26 mouse cellular contexts compared by ENCODE assay signal in genomic region chr4:47651521-47651920, GRCm38 (mm10).
DNase-seq lines count a peak whose midpoint lies in the region; ATAC-seq and TF ChIP-seq lines count a peak whose summit lies in the region.
"Had no signal": no experiment of that assay in that cellular context is flagged by ENCODE, and none has a peak within 500 bp of the region (broad histone marks: within the 10 kb centered on the region; RNA-seq: fewer than 3 reads in every experiment).

No protein-coding gene starts in this region.

- no peak overlapping the region for H3K9ac ChIP-seq in intestine, embryonic 14.5 days (ENCODE audit: low read length)
- no peak overlapping the region for H3K9ac ChIP-seq in intestine, postnatal 0 days (ENCODE audit: low read depth, low read length)
- no peak overlapping the region for H3K9ac ChIP-seq in neural tube, embryonic 15.5 days (replicated peaks)
- H3K9ac ChIP-seq: hindbrain, embryonic 15.5 days; midbrain, embryonic 13.5 days had no signal

- peaks cover 2% of the 10 kb centered on the region; the same call in 1 of the 2 replicates for H3K9me3 ChIP-seq in intestine, embryonic 14.5 days (ENCODE audit: control insufficient read depth, low read length)
- H3K9me3 ChIP-seq in intestine, postnatal 0 days (ENCODE audit: control insufficient read depth): no peaks in the 10 kb centered on the region
- no peaks in the 10 kb centered on the region for H3K9me3 ChIP-seq in neural tube, embryonic 15.5 days (replicated peaks)
- H3K9me3 ChIP-seq: hindbrain, embryonic 15.5 days; midbrain, embryonic 13.5 days had no signal

- no peak overlapping the region for H3K4me2 ChIP-seq in intestine, embryonic 14.5 days (ENCODE audit: low read length)
- H3K4me2 ChIP-seq in intestine, postnatal 0 days (replicated peaks; ENCODE audit: low read depth): no peak overlapping the region
- no peak overlapping the region for H3K4me2 ChIP-seq in neural tube, embryonic 15.5 days
- H3K4me2 ChIP-seq: hindbrain, embryonic 15.5 days; midbrain, embryonic 13.5 days had no signal

- H3K36me3 ChIP-seq in intestine, embryonic 14.5 days (ENCODE audit: control insufficient read depth, insufficient read depth, low read length): no peaks in the 10 kb centered on the region
- no peaks in the 10 kb centered on the region for H3K36me3 ChIP-seq in intestine, postnatal 0 days (ENCODE audit: control insufficient read depth, insufficient read depth)
- no peaks in the 10 kb centered on the region for H3K36me3 ChIP-seq in neural tube, embryonic 15.5 days
- H3K36me3 ChIP-seq: hindbrain, embryonic 15.5 days; midbrain, embryonic 13.5 days had no signal

- H3K4me3 ChIP-seq in intestine, embryonic 14.5 days (ENCODE audit: low read depth, low read length): no peak overlapping the region
- H3K4me3 ChIP-seq in intestine, postnatal 0 days (ENCODE audit: low read depth, low read length): no peak overlapping the region
- H3K4me3 ChIP-seq in neural tube, embryonic 15.5 days (replicated peaks): no peak overlapping the region
- H3K4me3 ChIP-seq: hindbrain, embryonic 15.5 days; left cerebral cortex, adult 2 months; midbrain, embryonic 13.5 days had no signal

- TF ChIP-seq POLR2A in brain, embryonic 14.5 days (IDR thresholded peaks at IDR 0.05; ENCODE audit: borderline replicate concordance, extremely low read depth, insufficient read depth, insufficient read length, poor library complexity, severe bottlenecking): no peak

- DNase-seq in embryo, embryonic 10 days (ENCODE audit: low spot score): peak; percentile 5
- no peak for DNase-seq in embryo, embryonic 9.5 days (ENCODE audit: extremely low spot score)
- no peak for DNase-seq in intestine, embryonic 14.5 days (ENCODE audit: low spot score)
- DNase-seq in brain, embryonic 14.5 days (ENCODE audit: low read depth): peak; percentile 56
- peak; percentile 24 for DNase-seq in forelimb bud, embryonic 11.5 days (ENCODE audit: low read depth, low spot score)
- no peak for DNase-seq in thymus, postnatal 14 days
- DNase-seq: adrenal gland, postnatal 10 days; cerebellum, adult 11-12 months; cerebellum, postnatal 14 days; gastrocnemius, postnatal 10 days; heart, adult 18-20 months; heart, postnatal 36 days; kidney, adult 18-20 months; kidney, postnatal 14 days; left cerebral cortex, postnatal 4 days; lung, adult 18-20 months; lung, postnatal 14 days; right cerebral cortex, postnatal 14 days; spleen, adult 18-20 months; thymus, adult 2 months had no signal

- H3K4me1 ChIP-seq in intestine, embryonic 14.5 days (replicated peaks; ENCODE audit: control insufficient read depth, insufficient read depth, low read length): no peaks in the 10 kb centered on the region; the same call in 1 of the 2 replicates
- H3K4me1 ChIP-seq in intestine, postnatal 0 days (replicated peaks; ENCODE audit: control insufficient read depth, insufficient read depth, low read length): no peaks in the 10 kb centered on the region
- peaks cover 9% of the 10 kb centered on the region; the same call in 1 of the 2 replicates for H3K4me1 ChIP-seq in neural tube, embryonic 15.5 days
- H3K4me1 ChIP-seq: hindbrain, embryonic 15.5 days had no signal

- H3K27ac ChIP-seq in intestine, embryonic 14.5 days (ENCODE audit: low read depth): peak overlapping the region; percentile 27; the same call in 1 of the 2 replicates
- H3K27ac ChIP-seq in intestine, postnatal 0 days (ENCODE audit: low read depth, low read length): no peak overlapping the region
- no peak overlapping the region for H3K27ac ChIP-seq in neural tube, embryonic 15.5 days (replicated peaks)
- H3K27ac ChIP-seq: hindbrain, embryonic 15.5 days; left cerebral cortex, adult 2 months; midbrain, embryonic 13.5 days had no signal

- no peak for TF ChIP-seq CTCF in intestine, postnatal 0 days (IDR thresholded peaks at IDR 0.05; ENCODE audit: low read depth)
- no peak for TF ChIP-seq CTCF in brain, embryonic 14.5 days (IDR thresholded peaks at IDR 0.05; ENCODE audit: borderline replicate concordance, extremely low read depth, insufficient read depth, insufficient read length)

- no peak for ATAC-seq in intestine, embryonic 14.5 days (replicated peaks; ENCODE audit: low FRiP score, low TSS enrichment, low read depth)
- ATAC-seq in intestine, postnatal 0 days: no peak
- no peak for ATAC-seq in neural tube, embryonic 15.5 days (ENCODE audit: low FRiP score)
- ATAC-seq: activated CD4-positive, CD25-positive, alpha-beta regulatory T cell, adult 4 months; midbrain, embryonic 13.5 days had no signal

- no peaks in the 10 kb centered on the region for H3K27me3 ChIP-seq in intestine, embryonic 14.5 days (replicated peaks; ENCODE audit: control insufficient read depth, insufficient read depth, low read length)
- H3K27me3 ChIP-seq in intestine, postnatal 0 days (replicated peaks; ENCODE audit: control insufficient read depth, insufficient read depth, low read length): no peaks in the 10 kb centered on the region; the same call in 1 of the 2 replicates
- no peaks in the 10 kb centered on the region for H3K27me3 ChIP-seq in neural tube, embryonic 15.5 days (replicated peaks)
- H3K27me3 ChIP-seq: hindbrain, embryonic 15.5 days; midbrain, embryonic 13.5 days had no signal

- 36% methylated on average over 10 of the region's 10 CpGs for WGBS in intestine, embryonic 14.5 days
- 59% methylated on average over 10 of the region's 10 CpGs for WGBS in intestine, postnatal 0 days
- WGBS in neural tube, embryonic 15.5 days: 75% methylated on average over 10 of the region's 10 CpGs

Comparison
In these comparisons a context has a peak if more than half of its experiments do, and no peak if none do; other contexts are left out.
1. DNase-seq: peak in embryo, embryonic 10 days (single experiment), brain, embryonic 14.5 days (single experiment) and forelimb bud, embryonic 11.5 days (single experiment); none in embryo, embryonic 9.5 days (single experiment), intestine, embryonic 14.5 days (single experiment) and thymus, postnatal 14 days (single experiment).